Mouse (Mus musculus) frontal cortex, postnatal 14 days (tissue): ENCODE measurements around the gene Gm20834.
"Not testable (repeated sequence)": the region's sequence is repeated elsewhere in the genome, so short reads cannot be mapped to it uniquely, and the experiment has no call there.

Experiments used
- DNase-seq, 2 experiments: peaks; one replicate each; pipeline ENCODE4 v3.0.0; 2022; ENCODE audit warnings: low spot score in 2 of 2

The Gm20834 gene

GRCm38 (mm10) chrY:10324489-10324888, at the start of gene Gm20834:
Gene Gm20834 (minus strand): TSS chrY:10324589.
- DNase-seq, result not testable (repeated sequence)
